Mouse (Mus musculus): Measurements from ENCODE around the gene Khdrbs1.

Khdrbs1 gene

GRCm38 (mm10) chr4:129672083-129672877 is 69.8 kb downstream of the Khdrbs1 start, which contains the start of gene Kpna6:
Gene Kpna6, minus strand, starts transcription at chr4:129672767.
- DNase-seq: peak; percentile 90 to 91

GRCm38 (mm10) chr4:129671491-129672082 is 70.5 kb downstream of the Khdrbs1 start:
- peak; percentile 25 to 58 for DNase-seq

- DNase-seq: no peak
These were observed 79.8 kb downstream of the Khdrbs1 start for GRCm38 (mm10) chr4:129662255-129662813.

- DNase-seq: no peak
These were observed 80.5 kb downstream of the Khdrbs1 start for GRCm38 (mm10) chr4:129661584-129661983.

- no peak for DNase-seq
These were observed 87.3 kb downstream of the Khdrbs1 start for GRCm38 (mm10) chr4:129654770-129655169.
